In genomic region chr3:96093509-96093908, GRCm38 (mm10) we compare ENCODE assay signal across 16 mouse cellular contexts. TPM values are rescaled to one million over a fixed set of nuclear protein-coding genes. Genes with fewer than 3 reads are reported as not detected.
DNase-seq lines count a peak whose midpoint lies in the region; ATAC-seq and TF ChIP-seq lines count a peak whose summit lies in the region.
"Had no signal": no experiment of that assay in that cellular context is flagged by ENCODE, and none has a peak within 500 bp of the region (broad histone marks: within the 10 kb centered on the region; RNA-seq: fewer than 3 reads in every experiment).

No protein-coding gene starts in this region.

- no peak for DNase-seq in heart, adult 18-20 months
- DNase-seq in 3T3-L1 (ENCODE audit: low read depth, low spot score) (peak; percentile 75), CH12.LX (ENCODE audit: extremely low read depth) (no peak)
- peak; percentile 35 for DNase-seq in heart, postnatal 4 days
- no peak for DNase-seq in T-cell, adult 2 months (ENCODE audit: low spot score)
- DNase-seq in right cerebral cortex, postnatal 14 days = no peak
- DNase-seq in natural killer cell, adult 2 months (ENCODE audit: low spot score in 2 of 2) = no peak
- DNase-seq: cerebellum, adult 2 months; lung, postnatal 36 days; midbrain, embryonic 14.5 days; thymus, postnatal 14 days had no signal

- peak in 1 of 2 experiments; percentile 11; a peak in 1 of 4 replicates for TF ChIP-seq CTCF in CH12.LX (conservative IDR thresholded peaks at IDR 0.05 in 1 of 2, IDR thresholded peaks at IDR 0.05 in 1 of 2; ENCODE audit: low read depth in 2 of 2, low read length in 2 of 2)

- H3K79me2 ChIP-seq in CH12.LX (replicated peaks; ENCODE audit: control insufficient read depth, extremely low read depth, insufficient read depth, poor library complexity, severe bottlenecking) = no peaks in the 10 kb centered on the region

- H3K4me3 ChIP-seq in heart, embryonic 13.5 days = peak overlapping the region; percentile 34
- H3K4me3 ChIP-seq in CH12.LX (replicated peaks in 1 of 3; ENCODE audit: low read depth in 2 of 3, low read length in 2 of 3, poor library complexity in 1 of 3) = no peak overlapping the region
- H3K4me3 ChIP-seq: erythroblast, embryonic 14.5 days; limb, embryonic 12.5 days; neural tube, embryonic 13.5 days had no signal

- dilution Hi-C loops in CH12.LX (cut with MboI; ENCODE audit: extremely low pct_ligation_motif_present, extremely low pct_unique_long_range_greater_than_20kb, low sequenced_read_pairs) = no loop called here

- WGBS in heart, embryonic 13.5 days = 40% methylated on average over 13 of the region's 13 CpGs

- in situ Hi-C loops in CH12.LX (cut with MboI; ENCODE audit: low pct_ligation_motif_present, low pct_unique_long_range_greater_than_20kb, low sequenced_read_pairs) = loop anchor here (5.0 kb wide), 1 partner anchor 54 kb away; no protein-coding TSS in a partner anchor

- H3K4me2 ChIP-seq in heart, embryonic 13.5 days = peak overlapping the region; percentile 66
- no peak overlapping the region; the same call in 1 of the 2 replicates for H3K4me2 ChIP-seq in CH12.LX (ENCODE audit: insufficient read depth, low read depth, poor library complexity, severe bottlenecking)
- H3K4me2 ChIP-seq: limb, embryonic 12.5 days; neural tube, embryonic 13.5 days had no signal

- H3K4me1 ChIP-seq in heart, embryonic 13.5 days = peaks cover 20% of the 10 kb centered on the region
- H3K4me1 ChIP-seq in CH12.LX (ENCODE audit: control insufficient read depth in 1 of 2, insufficient read depth in 2 of 2) = peaks cover 13 to 21% of the 10 kb centered on the region in 2 experiments
- H3K4me1 ChIP-seq: limb, embryonic 12.5 days; neural tube, embryonic 13.5 days had no signal

- no peaks in the 10 kb centered on the region for H3K9me3 ChIP-seq in heart, embryonic 13.5 days
- H3K9me3 ChIP-seq in CH12.LX (replicated peaks; ENCODE audit: low read length) = peaks cover 2% of the 10 kb centered on the region
- H3K9me3 ChIP-seq: limb, embryonic 12.5 days; neural tube, embryonic 13.5 days had no signal

- no peaks in the 10 kb centered on the region for H3K36me3 ChIP-seq in heart, embryonic 13.5 days
- H3K36me3 ChIP-seq in CH12.LX (replicated peaks in 1 of 2; ENCODE audit: control insufficient read depth in 1 of 2, insufficient read depth in 1 of 2, low read length in 1 of 2) = no peaks in the 10 kb centered on the region
- H3K36me3 ChIP-seq: limb, embryonic 12.5 days; neural tube, embryonic 13.5 days had no signal

- no peak for TF ChIP-seq RAD21 in CH12.LX (IDR thresholded peaks at IDR 0.05; ENCODE audit: low read depth, low read length)

- peak overlapping the region; percentile 58 for H3K9ac ChIP-seq in heart, embryonic 13.5 days
- H3K9ac ChIP-seq in CH12.LX (ENCODE audit: insufficient read depth, low read depth) = no peak overlapping the region
- H3K9ac ChIP-seq: limb, embryonic 12.5 days; neural tube, embryonic 13.5 days had no signal

- ATAC-seq in heart, embryonic 13.5 days (ENCODE audit: extremely low read depth, insufficient number of reproducible peaks, low FRiP score, low TSS enrichment) = no peak
- ATAC-seq: inflammation-experienced regulatory T-cells, adult 6 months had no signal

- TF ChIP-seq EP300 in CH12.LX (IDR thresholded peaks at IDR 0.05; ENCODE audit: low read length) = peak; percentile 47; the same call in 1 of the 2 replicates

- H3K27ac ChIP-seq in heart, embryonic 13.5 days (replicated peaks) = peak overlapping the region; percentile 48
- no peak overlapping the region for H3K27ac ChIP-seq in CH12.LX (ENCODE audit: insufficient read depth, low read depth)
- H3K27ac ChIP-seq: limb, embryonic 12.5 days; neural tube, embryonic 13.5 days had no signal

- H3K27me3 ChIP-seq in heart, embryonic 13.5 days (replicated peaks) = no peaks in the 10 kb centered on the region
- H3K27me3 ChIP-seq in CH12.LX (replicated peaks) = no peaks in the 10 kb centered on the region
- H3K27me3 ChIP-seq: limb, embryonic 12.5 days; neural tube, embryonic 13.5 days had no signal

- TF ChIP-seq POLR2A in CH12.LX (IDR thresholded peaks at IDR 0.05; ENCODE audit: low read depth, low read length) = no peak

TF ChIP-seq in CH12.LX, 34 proteins besides CTCF, POLR2A, EP300 and RAD21:
- 0 out of 2 replicates have a peak, but pooled peaks have one; percentile 36 for TF ChIP-seq JUN (IDR thresholded peaks at IDR 0.05; ENCODE audit: insufficient read depth, low read depth, low read length)
- TF ChIP-seq SIN3A (IDR thresholded peaks at IDR 0.05; ENCODE audit: low read length) = no peak
- TF ChIP-seq IRF4 (IDR thresholded peaks at IDR 0.05; ENCODE audit: low read depth, low read length) = no peak
- TF ChIP-seq UBTF (IDR thresholded peaks at IDR 0.05; ENCODE audit: low read depth, low read length) = no peak
- TF ChIP-seq MYC (IDR thresholded peaks at IDR 0.05; ENCODE audit: low read depth, low read length) = no peak
- no peak for TF ChIP-seq CHD1 (IDR thresholded peaks at IDR 0.05; ENCODE audit: low read depth, low read length)
- no peak for TF ChIP-seq USF1 (IDR thresholded peaks at IDR 0.05; ENCODE audit: low read depth, low read length)
- peak; percentile 84 for TF ChIP-seq JUND (conservative IDR thresholded peaks at IDR 0.05; ENCODE audit: low read depth, low read length)
- TF ChIP-seq USF2 (conservative IDR thresholded peaks at IDR 0.05; ENCODE audit: low read depth, low read length) = no peak
- TF ChIP-seq NELFE (IDR thresholded peaks at IDR 0.05; ENCODE audit: low read depth, low read length) = no peak
- peak; percentile 48 for TF ChIP-seq ETS1 (conservative IDR thresholded peaks at IDR 0.05; ENCODE audit: low read depth, low read length)
- no peak for TF ChIP-seq KAT2A (IDR thresholded peaks at IDR 0.05; ENCODE audit: insufficient replicate concordance, low read length)
- TF ChIP-seq SMC3 (IDR thresholded peaks at IDR 0.05; ENCODE audit: low read depth, low read length) = no peak
- TF ChIP-seq ZNF384 (IDR thresholded peaks at IDR 0.05; ENCODE audit: low read depth, low read length) = no peak
- TF ChIP-seq MAZ (IDR thresholded peaks at IDR 0.05; ENCODE audit: low read depth, low read length) = no peak
- TF ChIP-seq ZKSCAN1 (IDR thresholded peaks at IDR 0.05; ENCODE audit: borderline replicate concordance, low read depth, low read length) = no peak
- no peak for TF ChIP-seq MAX (IDR thresholded peaks at IDR 0.05; ENCODE audit: low read length)
- TF ChIP-seq POLR2AphosphoS2 (IDR thresholded peaks at IDR 0.05; ENCODE audit: low read depth, low read length) = no peak

RNA-seq across cellular contexts. Expression of gene Otud7b, which starts 10.8 kb away (rescaled TPM):
- polyA plus RNA-seq in heart, embryonic 13.5 days (2015; fragmentation: Nextera tagmentation; extraction: Ambion mirVana) = 14.9 and 17.2 TPM in 2 replicates
- total RNA-seq in heart, adult 18-20 months (2021) = 10 to 100 TPM; 50.3 to 57.4 TPM
- 14.4 and 14.9 TPM in 2 replicates for total RNA-seq in CH12.LX (2012; rRNA removed)
- total RNA-seq in CH12.LX (2014; rRNA removed) = 10.9 and 12.3 TPM in 2 replicates
- polyA plus RNA-seq in CH12.LX (2012; ENCODE audit: insufficient read length, low read depth) = 17.7 and 18.7 TPM in 2 replicates
- 10 to 100 TPM; 45.7 to 47.4 TPM for total RNA-seq in heart, postnatal 4 days (2021)

RNA-seq across cellular contexts. Expression of gene Vps45, which starts 35.2 kb away (rescaled TPM):
- 33.6 and 34.9 TPM in 2 replicates for polyA plus RNA-seq in heart, embryonic 13.5 days (2015; fragmentation: Nextera tagmentation; extraction: Ambion mirVana)
- 10 to 100 TPM; 22.5 to 27.1 TPM for total RNA-seq in heart, adult 18-20 months (2021)
- total RNA-seq in CH12.LX (2012; rRNA removed) (19.1 and 20.8 TPM in 2 replicates), CH12.LX (2014; rRNA removed) (16.8 and 19.6 TPM in 2 replicates)
- 14.5 and 16.2 TPM in 2 replicates for polyA plus RNA-seq in CH12.LX (2012; ENCODE audit: insufficient read length, low read depth)
- total RNA-seq in heart, postnatal 4 days (2021) = 10 to 100 TPM; 33.7 to 34.5 TPM

Comparison
In these comparisons a context has a peak if more than half of its experiments do, and no peak if none do; other contexts are left out.
1. DNase-seq: peak in 3T3-L1 (single experiment) and heart, postnatal 4 days (single experiment); none in heart, adult 18-20 months (0 of 2), CH12.LX (single experiment), T-cell, adult 2 months (single experiment), right cerebral cortex, postnatal 14 days (single experiment) and natural killer cell, adult 2 months (0 of 2).